Mouse (Mus musculus) heart, postnatal 0 days (tissue): Measurements from ENCODE around the gene Ap3m1. TPM values are rescaled to one million over a fixed set of nuclear protein-coding genes. Genes with fewer than 3 reads are reported as not detected.
A peak's percentile ranks its signal among the peaks of the same experiment; 100 is the strongest.

Experiments
- ATAC-seq: fragments of 200-750 bp; cut with Nextera tagmentation; 2 replicates; pipeline ENCODE4 v1.8.0; 2017; ENCODE audit warnings: low read depth, moderate number of reproducible peaks, moderate library complexity; ENCODE audit not compliant: insufficient read depth
- DNase-seq: peaks from one replicate; pipeline ENCODE4 v3.0.0-alpha.2; 2016; ENCODE audit warnings: low spot score
- H3K27ac ChIP-seq: fragments of 300-500 bp; sonication (generic); 2 replicates; pipeline ENCODE4 v1.5.1; 2014; ENCODE audit warnings: low read depth, mild to moderate bottlenecking
- H3K27me3 ChIP-seq: fragments of 300-500 bp; sonication (generic); 2 replicates; pipeline ENCODE4 v1.6.1; 2014; ENCODE audit warnings: low read length, mixed read lengths; ENCODE audit not compliant: control insufficient read depth, insufficient read depth
- H3K36me3 ChIP-seq: fragments of 300-500 bp; sonication (generic); replicated peaks from 2 replicates; pipeline ENCODE4 v1.6.1; 2014; ENCODE audit warnings: low read length, mixed read lengths; ENCODE audit not compliant: control insufficient read depth, insufficient read depth
- H3K4me1 ChIP-seq: fragments of 300-500 bp; sonication (generic); 2 replicates; pipeline ENCODE4 v1.6.1; 2014; ENCODE audit warnings: antibody characterized with exemption; ENCODE audit not compliant: control insufficient read depth, insufficient read depth
- H3K4me2 ChIP-seq: fragments of 300-500 bp; sonication (generic); 2 replicates; pipeline ENCODE4 v1.6.1; 2014; ENCODE audit warnings: low read depth, mild to moderate bottlenecking, low read length, moderate library complexity
- H3K4me3 ChIP-seq: fragments of 300-500 bp; sonication (generic); 2 replicates; pipeline ENCODE4 v1.5.1; 2014; ENCODE audit warnings: low read depth, low read length
- H3K9ac ChIP-seq: fragments of 300-500 bp; sonication (generic); replicated peaks from 2 replicates; pipeline ENCODE4 v1.6.1; 2014; ENCODE audit warnings: low read depth, low read length, mixed read lengths
- H3K9me3 ChIP-seq: fragments of 300-500 bp; sonication (generic); replicated peaks from 2 replicates; pipeline ENCODE4 v1.6.1; 2016; ENCODE audit warnings: low read length; ENCODE audit not compliant: control insufficient read depth
- CTCF ChIP-seq: IDR thresholded peaks from 2 replicates; pipeline ENCODE4 v1.5.1; 2016; ENCODE audit warnings: antibody characterized with exemption, control low read depth, low read depth
- EP300 ChIP-seq: IDR thresholded peaks from 2 replicates; pipeline ENCODE4 v1.6.1; 2016; ENCODE audit warnings: antibody characterized with exemption, low read depth
- WGBS: fragments of 180-500 bp; shearing (Covaris S2); extraction: QIAGEN DNeasy Blood & Tissue Kit; methylation state at CpG from one replicate; pipeline ENCODE4 v1.1.7; 2014; 5-methylcytosine and 5-hydroxymethylcytosine counted together
- polyA plus RNA-seq: library from polyadenylated mRNA; unstranded; fragments of >200 nt; fragmentation: Nextera tagmentation; extraction: Ambion mirVana; gene quantifications from 2 replicates; pipeline ENCODE4 v1.2.1, GENCODE M21; 2015
- total RNA-seq: library from RNA; depleted of rRNA; stranded (reverse); fragments of >200 nt; gene quantifications from 2 replicates; pipeline ENCODE4 v1.2.3, GENCODE M21; 2014; ENCODE audit warnings: low replicate concordance

The Ap3m1 gene
- total and polyA plus RNA-seq, 2 experiments from 2014 or later = 43.6 to 63.7 TPM

DNA sequence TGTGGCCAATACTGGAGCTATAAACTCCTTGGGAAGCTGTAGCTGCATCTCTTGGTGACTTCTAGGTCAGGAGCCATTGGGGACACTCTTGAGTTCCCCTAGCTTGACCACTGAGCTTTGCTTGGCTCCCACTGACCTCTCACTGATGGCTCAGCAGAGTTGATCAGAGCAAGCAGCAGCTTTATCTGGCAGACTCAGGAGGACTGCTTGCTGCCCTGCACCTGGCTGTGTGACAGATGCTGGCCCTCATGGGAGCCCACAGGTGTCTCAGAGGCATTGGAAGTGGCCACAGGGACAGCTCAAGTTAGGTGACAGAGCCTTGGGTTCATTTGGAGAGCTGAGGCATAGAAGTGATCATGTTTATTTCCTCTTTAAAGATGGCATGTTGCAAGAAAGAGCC lies 24.8 kb downstream of the Ap3m1 start:
- ATAC-seq (no peak), DNase-seq (no peak)
- H3K9me3 ChIP-seq = no peaks in the 10 kb centered on the region
- H3K27me3 ChIP-seq = no peaks in the 10 kb centered on the region
- no peaks in the 10 kb centered on the region for H3K4me1 ChIP-seq
- H3K4me3 ChIP-seq = no peak overlapping the region
- no peak for TF ChIP-seq EP300
- TF ChIP-seq CTCF = no peak
- no peak overlapping the region for H3K27ac ChIP-seq
- no peak overlapping the region for H3K9ac ChIP-seq
- H3K36me3 ChIP-seq = peaks cover 98% of the 10 kb centered on the region
- H3K4me2 ChIP-seq = no peak overlapping the region

DNA sequence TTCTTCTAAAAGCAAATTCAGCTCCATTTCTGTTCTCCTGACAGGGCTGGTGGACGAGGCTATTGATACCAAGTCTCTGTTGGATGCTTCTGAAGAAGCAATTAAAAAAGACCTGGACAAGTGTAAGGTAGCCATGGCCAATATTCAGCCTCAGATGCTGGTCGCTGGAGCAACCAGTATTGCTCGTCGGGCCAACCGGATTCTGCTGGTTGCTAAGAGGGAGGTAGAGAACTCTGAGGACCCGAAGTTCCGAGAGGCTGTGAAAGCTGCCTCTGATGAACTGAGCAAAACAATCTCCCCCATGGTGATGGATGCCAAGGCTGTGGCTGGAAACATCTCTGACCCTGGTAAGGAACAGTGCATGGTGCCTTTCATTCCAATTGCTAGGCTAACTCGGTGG lies 31.9 kb downstream of the Ap3m1 start:
- Histone ChIP-seq H3K27me3 (no peaks in the 10 kb centered on the region), H3K27ac (no peak overlapping the region), H3K9ac (no peak overlapping the region), H3K4me2 (no peak overlapping the region), H3K9me3 (no peaks in the 10 kb centered on the region), H3K4me3 (no peak overlapping the region), H3K4me1 (no peaks in the 10 kb centered on the region), H3K36me3 (peaks cover 91% of the 10 kb centered on the region)
- 93% methylated on average over 8 of the region's 8 CpGs for WGBS
- ATAC-seq (no peak), DNase-seq (no peak)
- TF ChIP-seq CTCF (no peak), EP300 (no peak)

DNA sequence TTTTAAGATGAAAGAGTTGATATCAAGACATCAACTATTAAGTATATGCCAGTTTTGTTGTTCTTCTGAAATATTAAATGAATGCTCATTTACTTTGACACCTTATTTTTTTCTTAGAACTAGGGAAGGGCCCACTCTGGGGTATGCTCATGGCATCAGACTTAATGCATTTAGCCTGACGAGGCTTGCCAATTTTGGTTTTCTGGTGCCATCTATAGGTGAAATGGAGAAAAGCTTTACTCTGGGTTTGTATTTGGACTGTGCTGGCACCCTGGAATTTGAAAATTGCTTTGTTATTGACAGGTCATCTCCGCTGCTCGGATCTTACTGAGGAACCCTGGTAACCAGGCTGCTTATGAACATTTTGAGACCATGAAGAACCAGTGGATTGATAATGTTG lies 33.3 kb downstream of the Ap3m1 start:
- DNase-seq = no peak
- Histone ChIP-seq H3K36me3 (peaks cover 90% of the 10 kb centered on the region), H3K4me2 (no peak overlapping the region), H3K4me3 (no peak overlapping the region), H3K9me3 (no peaks in the 10 kb centered on the region), H3K9ac (no peak overlapping the region), H3K27ac (no peak overlapping the region), H3K27me3 (no peaks in the 10 kb centered on the region), H3K4me1 (no peaks in the 10 kb centered on the region)
- TF ChIP-seq CTCF = peak; percentile 50
- TF ChIP-seq EP300 = no peak
- no peak for ATAC-seq
- 61% methylated on average over 3 of the region's 3 CpGs for WGBS

DNA sequence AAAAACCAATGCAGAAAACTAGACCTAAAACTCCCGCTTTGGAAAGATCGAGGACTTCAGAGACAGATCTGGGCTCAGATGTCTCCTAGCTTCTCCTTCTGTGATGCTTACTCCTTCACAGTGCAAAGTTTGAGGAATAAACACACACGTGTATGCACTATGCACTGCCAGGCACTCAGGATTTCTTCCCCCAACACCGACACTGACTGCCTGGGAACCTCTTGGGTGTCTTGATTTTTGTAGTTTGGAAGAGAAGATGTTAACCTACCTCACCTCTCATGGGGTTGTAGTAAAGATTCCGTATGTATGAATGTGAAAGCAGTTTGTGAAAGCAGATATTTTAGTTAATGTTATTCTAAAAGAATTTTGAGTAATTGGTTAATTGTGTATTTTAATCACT lies 34.4 kb downstream of the Ap3m1 start:
- Histone ChIP-seq H3K9ac (no peak overlapping the region), H3K4me3 (no peak overlapping the region), H3K9me3 (no peaks in the 10 kb centered on the region), H3K4me1 (no peaks in the 10 kb centered on the region), H3K4me2 (no peak overlapping the region), H3K27ac (no peak overlapping the region), H3K27me3 (no peaks in the 10 kb centered on the region), H3K36me3 (peaks cover 91% of the 10 kb centered on the region)
- 90% methylated on average over 5 of the region's 5 CpGs for WGBS
- DNase-seq (no peak), ATAC-seq (no peak)
- TF ChIP-seq EP300 (no peak), CTCF (no peak)

DNA sequence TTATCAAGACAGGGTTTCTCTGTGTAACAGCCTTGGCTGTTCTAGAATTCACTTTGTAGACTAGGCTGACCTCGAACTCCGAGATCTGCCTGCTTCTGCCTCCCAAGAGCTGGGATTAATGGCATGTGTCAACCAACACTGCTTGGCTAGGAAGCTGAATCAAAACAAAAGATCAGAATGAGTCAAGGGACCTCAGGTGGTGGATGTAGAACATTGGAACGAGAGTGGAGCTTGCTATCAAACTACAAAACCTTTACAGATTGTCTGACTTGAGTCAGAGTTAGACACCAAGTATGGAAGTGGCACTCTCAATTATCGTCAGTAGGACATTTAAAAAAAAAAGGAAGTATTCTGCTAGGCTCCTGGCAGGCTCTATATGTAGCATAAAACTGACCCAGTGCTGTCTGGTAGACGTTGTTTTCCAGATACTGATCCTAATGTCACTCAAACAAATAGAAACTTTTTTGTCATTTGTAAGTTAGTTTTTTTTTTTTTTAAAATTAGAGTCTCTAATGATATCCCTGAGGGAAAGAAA lies 38.4 kb downstream of the Ap3m1 start:
- Histone ChIP-seq H3K27ac (no peak overlapping the region), H3K4me2 (no peak overlapping the region), H3K9ac (no peak overlapping the region), H3K36me3 (peaks cover 83% of the 10 kb centered on the region), H3K4me1 (no peaks in the 10 kb centered on the region), H3K9me3 (no peaks in the 10 kb centered on the region), H3K27me3 (no peaks in the 10 kb centered on the region), H3K4me3 (no peak overlapping the region)
- ATAC-seq (no peak), DNase-seq (no peak)
- TF ChIP-seq EP300 = no peak
- no peak for TF ChIP-seq CTCF
- WGBS = 76% methylated on average over 5 of the region's 5 CpGs

DNA sequence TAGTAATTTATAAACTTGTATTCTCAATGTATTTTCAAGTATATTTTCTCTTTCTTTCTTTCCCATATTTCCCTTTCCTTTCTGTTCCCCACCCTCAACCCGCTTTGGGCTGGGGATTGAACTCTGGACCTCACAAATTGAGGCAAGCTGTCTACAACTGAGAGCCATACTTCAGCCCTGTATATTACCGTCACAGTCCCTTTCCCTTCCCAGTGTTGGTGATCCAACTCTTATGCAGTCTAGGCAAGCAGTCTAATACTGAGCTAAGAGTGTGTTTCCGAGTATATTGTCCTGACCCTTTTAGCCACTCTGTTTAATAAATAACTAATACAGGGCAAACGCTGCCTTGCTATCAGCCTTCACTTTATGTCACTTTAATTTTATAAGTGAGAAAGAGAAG lies 52.7 kb downstream of the Ap3m1 start:
- peaks cover 83% of the 10 kb centered on the region for H3K36me3 ChIP-seq
- H3K9ac ChIP-seq = no peak overlapping the region
- no peak overlapping the region for H3K27ac ChIP-seq
- 92% methylated on average over 4 of the region's 4 CpGs for WGBS
- no peaks in the 10 kb centered on the region for H3K4me1 ChIP-seq
- ATAC-seq (no peak), DNase-seq (no peak)
- H3K4me2 ChIP-seq = no peak overlapping the region
- no peaks in the 10 kb centered on the region for H3K9me3 ChIP-seq
- TF ChIP-seq EP300 = no peak
- H3K4me3 ChIP-seq = no peak overlapping the region
- no peaks in the 10 kb centered on the region for H3K27me3 ChIP-seq
